Mouse (Mus musculus): Measurements from ENCODE around the gene Spn. TPM values are rescaled to one million over a fixed set of nuclear protein-coding genes. Genes with fewer than 3 reads are reported as not detected.
"Not testable (repeated sequence)": the region's sequence is repeated elsewhere in the genome, so short reads cannot be mapped to it uniquely, and the experiment has no call there.

The Spn gene
- total and polyA plus RNA-seq, 2 experiments = 0.28 to 0.88 TPM

DNA sequence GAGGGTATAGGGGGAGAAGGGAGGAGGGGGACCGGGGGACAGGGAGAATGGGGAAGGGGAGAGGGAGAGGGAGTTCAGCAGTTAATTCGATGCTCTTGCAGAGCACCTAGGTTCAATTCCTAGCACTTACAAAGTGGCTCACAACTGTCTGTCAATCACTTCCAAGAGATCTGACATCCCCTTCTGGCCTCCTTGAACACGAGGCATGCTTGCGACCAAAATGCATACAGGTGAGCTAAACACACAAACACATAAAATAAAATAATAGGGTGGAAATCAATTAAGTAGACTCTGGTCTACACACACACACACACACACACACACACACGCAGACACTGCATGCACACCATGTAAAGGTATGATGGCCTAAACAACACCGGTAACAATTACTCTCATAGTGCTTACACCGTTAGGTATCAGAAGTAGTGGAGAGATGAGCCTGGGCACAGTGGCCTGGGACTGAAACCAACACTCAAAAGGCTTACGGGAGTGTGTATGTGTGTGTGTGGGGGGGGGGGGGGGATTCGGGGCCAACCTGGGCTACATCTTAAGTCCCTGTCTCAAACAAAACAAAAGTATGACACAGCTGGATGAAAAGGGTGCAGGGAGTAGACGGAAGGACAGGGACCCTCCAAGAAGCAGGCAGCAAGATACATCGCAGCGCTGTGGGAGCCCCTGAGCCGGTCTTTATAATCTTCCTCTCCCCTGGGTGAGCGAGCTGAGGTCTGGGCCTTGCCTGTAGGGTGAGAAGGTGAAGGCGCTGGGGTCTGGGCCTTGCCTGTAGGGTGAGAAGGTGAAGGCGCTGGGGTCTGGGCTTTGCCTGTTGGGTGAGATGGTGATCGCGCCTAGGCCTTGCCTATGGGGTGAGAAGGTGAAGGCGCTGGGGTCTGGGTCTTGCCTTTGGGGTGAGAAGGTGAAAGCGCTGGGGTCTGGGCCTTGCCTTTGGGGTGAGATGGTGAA is 47.2 kb downstream of the Spn start:
- Histone ChIP-seq H3K27ac (replicated peaks; ENCODE audit: insufficient read depth, low read depth, low read length) (no peak overlapping the region), H3K79me2 (ENCODE audit: control insufficient read depth, insufficient read depth, low read length) (no peaks in the 10 kb centered on the region), H3K4me1 (ENCODE audit: control insufficient read depth, insufficient read depth, low read length) (peaks cover 2% of the 10 kb centered on the region; the same call in 1 of the 2 replicates), H3K9ac (ENCODE audit: low read depth, low read length) (no peak overlapping the region), H3K4me3 (ENCODE audit: insufficient read depth, low read depth, low read length) (no peak overlapping the region), H3K27me3 (ENCODE audit: control insufficient read depth, insufficient read depth, low read length) (no peaks in the 10 kb centered on the region), H3K36me3 (ENCODE audit: control insufficient read depth, insufficient read depth, low read length) (no peaks in the 10 kb centered on the region)
- TF ChIP-seq CTCF (IDR thresholded peaks at IDR 0.05; ENCODE audit: low read depth, low read length) = no peak
- TF ChIP-seq POLR2A (IDR thresholded peaks at IDR 0.05; ENCODE audit: extremely low read depth, insufficient read depth, low read length) = no peak
- no peak for DNase-seq (ENCODE audit: extremely low read depth, low read depth, low spot score)
- 90% methylated on average over 20 of the region's 20 CpGs for WGBS

DNA sequence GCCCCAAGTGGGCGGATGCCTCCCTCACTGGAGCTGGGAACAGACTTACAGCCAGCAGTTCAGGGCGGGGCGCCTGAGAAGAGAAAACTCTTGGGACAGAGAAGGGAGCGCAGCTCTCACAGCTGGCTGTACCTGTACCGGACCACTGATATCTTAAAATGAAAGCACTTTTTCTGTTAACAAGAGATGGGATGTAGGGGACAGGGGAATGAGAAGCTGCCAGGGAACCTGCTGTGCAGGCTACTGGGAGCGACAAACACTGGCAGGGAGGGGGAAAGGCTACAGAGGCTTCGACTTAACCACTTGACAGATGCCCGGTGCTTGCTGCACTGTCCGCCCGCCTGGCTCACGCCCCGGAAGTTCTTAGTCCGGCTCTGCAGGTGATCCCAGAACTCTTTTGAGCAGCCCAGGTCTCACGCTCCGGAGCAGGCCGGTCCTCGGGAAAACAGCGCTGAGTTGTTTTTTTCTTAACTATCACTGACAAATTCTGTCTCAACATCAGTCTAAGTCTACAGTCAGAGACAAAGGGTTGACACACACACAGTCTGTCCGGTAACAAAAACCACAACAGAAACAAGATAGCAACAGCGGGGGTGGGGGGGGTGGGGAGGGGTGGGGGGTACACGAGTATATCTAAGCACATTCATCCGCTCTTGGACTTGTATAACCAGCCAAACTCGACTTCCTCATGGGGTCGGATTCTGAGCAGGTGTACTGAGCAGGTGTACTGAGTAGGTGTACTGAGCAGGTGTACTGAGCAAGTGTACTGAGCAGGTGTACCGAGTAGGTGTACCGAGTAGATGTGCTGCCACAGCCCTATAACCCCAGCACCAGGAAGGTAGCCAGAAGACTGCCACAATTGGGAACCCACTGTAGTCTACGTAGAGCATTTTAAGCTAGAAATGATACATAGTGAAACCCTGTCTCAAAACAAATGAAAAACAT is 48.5 kb downstream of the Spn start:
- WGBS = 29% methylated on average over 27 of the region's 27 CpGs
- H3K27ac ChIP-seq (replicated peaks; ENCODE audit: insufficient read depth, low read depth, low read length) = no peak overlapping the region
- peak overlapping the region; percentile 14; the same call in 1 of the 2 replicates for H3K4me3 ChIP-seq (ENCODE audit: insufficient read depth, low read depth, low read length)
- DNase-seq (ENCODE audit: extremely low read depth, low read depth, low spot score) = no peak
- no peaks in the 10 kb centered on the region for H3K79me2 ChIP-seq (ENCODE audit: control insufficient read depth, insufficient read depth, low read length)
- TF ChIP-seq CTCF (IDR thresholded peaks at IDR 0.05; ENCODE audit: low read depth, low read length) (no peak), POLR2A (IDR thresholded peaks at IDR 0.05; ENCODE audit: extremely low read depth, insufficient read depth, low read length) (no peak)
- H3K27me3 ChIP-seq (ENCODE audit: control insufficient read depth, insufficient read depth, low read length) = no peaks in the 10 kb centered on the region
- H3K36me3 ChIP-seq (ENCODE audit: control insufficient read depth, insufficient read depth, low read length) = no peaks in the 10 kb centered on the region
- H3K9ac ChIP-seq (ENCODE audit: low read depth, low read length) = no peak overlapping the region
- peaks cover 2% of the 10 kb centered on the region; the same call in 1 of the 2 replicates for H3K4me1 ChIP-seq (ENCODE audit: control insufficient read depth, insufficient read depth, low read length)

DNA sequence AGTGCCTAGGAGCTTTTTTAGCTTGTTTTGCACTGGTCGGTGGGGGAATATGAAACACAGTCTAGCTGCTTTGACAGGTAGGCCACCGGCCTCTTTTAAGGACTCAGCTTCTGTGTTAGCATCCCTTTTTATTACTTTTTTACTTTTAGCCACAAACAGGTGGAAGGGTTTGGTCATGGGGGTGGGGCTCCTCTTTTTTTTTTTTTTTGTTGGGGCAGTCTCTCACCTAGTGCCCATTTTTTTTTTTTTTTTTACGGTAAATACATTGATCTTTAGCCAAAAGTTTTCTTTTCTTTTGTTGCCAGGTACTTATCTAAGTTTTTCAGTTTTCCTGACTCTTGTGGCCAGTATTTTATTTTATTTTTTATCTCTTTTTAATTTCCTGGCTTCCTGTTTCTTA is 49.5 kb downstream of the Spn start:
- no peaks in the 10 kb centered on the region for H3K36me3 ChIP-seq (ENCODE audit: control insufficient read depth, insufficient read depth, low read length)
- TF ChIP-seq POLR2A (IDR thresholded peaks at IDR 0.05; ENCODE audit: extremely low read depth, insufficient read depth, low read length) = no peak
- TF ChIP-seq CTCF (IDR thresholded peaks at IDR 0.05; ENCODE audit: low read depth, low read length) = no peak
- no peak overlapping the region for H3K4me3 ChIP-seq (ENCODE audit: insufficient read depth, low read depth, low read length)
- WGBS = 61% methylated on average over 3 of the region's 3 CpGs
- no peaks in the 10 kb centered on the region for H3K27me3 ChIP-seq (ENCODE audit: control insufficient read depth, insufficient read depth, low read length)
- H3K4me1 ChIP-seq (ENCODE audit: control insufficient read depth, insufficient read depth, low read length) = peaks cover 2% of the 10 kb centered on the region; the same call in 1 of the 2 replicates
- no peak overlapping the region for H3K9ac ChIP-seq (ENCODE audit: low read depth, low read length)
- H3K27ac ChIP-seq (replicated peaks; ENCODE audit: insufficient read depth, low read depth, low read length) = no peak overlapping the region
- no peak for DNase-seq (ENCODE audit: extremely low read depth, low read depth, low spot score)
- H3K79me2 ChIP-seq (ENCODE audit: control insufficient read depth, insufficient read depth, low read length) = no peaks in the 10 kb centered on the region

DNA sequence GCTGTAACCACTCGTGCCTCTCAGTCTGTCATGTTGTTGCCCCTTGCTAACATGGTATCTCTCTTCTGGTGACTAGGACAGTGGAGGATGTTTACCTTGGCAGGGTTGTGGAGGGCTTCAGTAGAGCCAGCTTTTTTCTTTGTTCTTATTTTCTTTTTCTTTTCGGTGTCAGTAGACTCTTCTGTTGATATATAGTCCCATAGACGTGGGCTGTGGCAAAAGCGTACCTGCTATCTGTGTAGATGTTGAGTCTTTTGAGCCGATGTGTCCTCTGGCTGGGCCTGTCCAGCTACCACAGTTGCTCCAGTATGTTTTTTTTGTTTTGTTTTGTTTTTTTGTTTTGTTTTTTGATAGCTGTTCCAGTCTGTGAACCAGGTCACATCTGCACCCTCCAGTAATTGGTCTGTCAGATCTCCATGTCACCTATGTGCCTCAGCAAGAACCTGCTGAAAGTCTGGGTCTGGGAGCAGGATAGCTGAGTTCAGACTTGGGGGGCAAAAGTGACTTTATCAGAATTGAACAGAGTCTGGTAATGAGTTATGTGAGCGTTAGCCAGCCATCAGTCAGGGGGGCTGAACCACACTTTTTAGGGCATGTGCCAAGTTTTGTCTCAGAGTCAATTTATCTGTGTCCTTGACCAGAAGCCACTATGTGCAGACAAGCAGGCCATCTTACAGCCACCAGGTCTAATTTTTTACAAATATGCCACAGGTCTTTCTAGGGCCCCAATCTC is 50.2 kb downstream of the Spn start, which contains the start of gene Zg16:
TSS of gene Zg16 (minus strand) at position 51 of the 733 bp plus-strand sequence.
- 63% methylated on average over 6 of the region's 6 CpGs for WGBS
- DNase-seq (ENCODE audit: extremely low read depth, low read depth, low spot score); H3K36me3 ChIP-seq (ENCODE audit: control insufficient read depth, insufficient read depth, low read length); H3K79me2 ChIP-seq (ENCODE audit: control insufficient read depth, insufficient read depth, low read length); H3K27me3 ChIP-seq (ENCODE audit: control insufficient read depth, insufficient read depth, low read length); H3K27ac ChIP-seq (replicated peaks; ENCODE audit: insufficient read depth, low read depth, low read length); H3K4me3 ChIP-seq (ENCODE audit: insufficient read depth, low read depth, low read length); H3K9ac ChIP-seq (ENCODE audit: low read depth, low read length); H3K4me1 ChIP-seq (ENCODE audit: control insufficient read depth, insufficient read depth, low read length): not testable (repeated sequence)

DNA sequence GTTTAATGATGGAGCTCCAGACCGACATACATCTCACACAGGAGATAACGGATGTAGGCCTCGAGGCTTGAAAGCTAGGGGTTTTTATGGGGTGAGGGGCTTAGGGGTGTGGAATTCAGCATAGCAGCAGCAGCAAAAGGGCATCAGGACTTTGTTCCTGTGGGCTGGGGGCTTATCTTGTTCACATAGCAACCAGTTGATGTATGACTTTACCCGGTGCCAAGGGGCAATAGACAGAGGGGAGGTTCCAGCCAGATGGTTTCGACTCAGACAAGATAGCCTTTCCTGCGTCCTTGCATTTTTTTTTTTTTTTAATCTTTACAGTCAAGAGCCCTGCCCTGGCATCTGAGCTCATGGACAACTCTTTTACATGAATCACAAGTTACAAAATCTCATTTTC is 51.9 kb downstream of the Spn start:
- H3K27me3 ChIP-seq (ENCODE audit: control insufficient read depth, insufficient read depth, low read length); H3K4me1 ChIP-seq (ENCODE audit: control insufficient read depth, insufficient read depth, low read length); H3K36me3 ChIP-seq (ENCODE audit: control insufficient read depth, insufficient read depth, low read length); H3K27ac ChIP-seq (replicated peaks; ENCODE audit: insufficient read depth, low read depth, low read length); DNase-seq (ENCODE audit: extremely low read depth, low read depth, low spot score); H3K79me2 ChIP-seq (ENCODE audit: control insufficient read depth, insufficient read depth, low read length); H3K9ac ChIP-seq (ENCODE audit: low read depth, low read length); H3K4me3 ChIP-seq (ENCODE audit: insufficient read depth, low read depth, low read length): not testable (repeated sequence)
- WGBS = 73% methylated on average over 6 of the region's 6 CpGs
